Mouse (Mus musculus) cerebellum, adult 18-20 months (tissue): ENCODE data around the gene Ppp2r1a.

Experiments used
- DNase-seq, 2 experiments: peaks; one replicate each; pipeline ENCODE4 v3.0.0; 2021

Ppp2r1a gene

DNA sequence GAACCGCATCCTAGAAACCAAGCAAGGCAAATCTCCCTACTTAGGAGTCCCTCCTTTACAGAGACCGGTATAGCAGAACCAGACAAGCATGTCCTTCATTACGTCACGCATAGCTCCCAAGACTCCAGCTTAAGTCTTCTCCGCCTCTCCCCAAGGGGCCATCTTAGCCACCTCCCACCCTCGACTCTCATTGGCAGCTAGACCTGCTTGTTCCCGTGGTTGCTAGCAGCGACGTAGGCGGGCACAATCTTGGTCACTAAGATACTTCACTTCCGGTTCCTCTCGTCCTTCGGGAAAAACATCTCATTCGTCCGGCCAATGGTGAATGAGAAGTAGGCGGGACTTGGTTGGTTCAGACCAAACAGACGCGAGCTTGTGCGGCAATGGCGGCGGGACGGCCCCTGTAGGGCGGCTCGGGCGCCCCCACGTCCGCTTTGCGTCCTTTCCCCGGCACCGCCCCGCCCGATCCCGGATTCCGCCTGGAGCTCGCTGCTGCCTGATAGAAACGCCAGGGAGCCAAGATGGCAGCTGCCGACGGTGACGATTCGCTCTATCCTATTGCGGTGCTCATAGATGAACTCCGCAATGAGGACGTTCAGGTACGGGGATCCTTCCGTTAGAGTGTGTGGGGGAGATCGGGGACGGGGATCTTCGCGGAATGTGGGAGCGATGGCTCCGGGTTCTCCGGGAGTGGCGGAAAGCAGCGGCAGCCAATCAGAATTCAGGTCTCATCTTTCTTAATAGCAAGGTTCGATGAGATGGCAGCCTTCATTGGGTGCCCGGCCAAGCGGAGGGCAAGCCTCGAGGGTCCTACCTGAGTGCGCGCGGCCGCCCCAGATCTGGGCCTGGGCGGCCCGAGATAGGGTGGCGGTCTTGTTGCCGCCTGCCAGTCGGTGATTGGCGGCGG is at the start of gene Ppp2r1a:
Gene Ppp2r1a (plus strand): TSS at position 327 of the 907 bp plus-strand sequence.
- DNase-seq: peak; percentile 98

- no peak for DNase-seq
Measured at GRCm38 (mm10) chr17:20904991-20905390, 40.1 kb upstream of the Ppp2r1a start, which contains the start of gene Vmn1r231. Vmn1r231 (minus strand) TSS chr17:20905091.

DNA sequence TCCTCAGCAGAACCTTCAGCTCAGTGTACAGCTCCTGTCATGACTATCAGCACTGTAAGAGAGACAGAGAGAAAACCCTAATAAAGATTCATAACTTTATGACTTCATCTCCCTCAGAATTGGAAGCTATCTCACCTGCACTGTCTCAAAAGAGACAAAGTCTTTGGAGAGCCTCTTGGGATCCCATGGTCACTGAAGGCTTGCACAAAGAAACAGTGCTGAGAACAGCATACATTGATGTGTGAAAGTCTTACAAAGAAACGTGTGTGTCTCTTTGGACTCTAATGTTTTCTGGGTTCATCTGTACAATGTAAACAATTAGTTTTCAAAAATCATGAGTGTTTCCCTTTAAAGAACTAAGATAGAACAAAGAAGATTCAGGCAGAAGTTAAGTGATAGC is 25.5 kb upstream of the Ppp2r1a start, which contains the start of gene Vmn1r232:
Gene Vmn1r232 (minus strand): TSS at position 101 of the 400 bp plus-strand sequence.
- DNase-seq: no peak

DNA sequence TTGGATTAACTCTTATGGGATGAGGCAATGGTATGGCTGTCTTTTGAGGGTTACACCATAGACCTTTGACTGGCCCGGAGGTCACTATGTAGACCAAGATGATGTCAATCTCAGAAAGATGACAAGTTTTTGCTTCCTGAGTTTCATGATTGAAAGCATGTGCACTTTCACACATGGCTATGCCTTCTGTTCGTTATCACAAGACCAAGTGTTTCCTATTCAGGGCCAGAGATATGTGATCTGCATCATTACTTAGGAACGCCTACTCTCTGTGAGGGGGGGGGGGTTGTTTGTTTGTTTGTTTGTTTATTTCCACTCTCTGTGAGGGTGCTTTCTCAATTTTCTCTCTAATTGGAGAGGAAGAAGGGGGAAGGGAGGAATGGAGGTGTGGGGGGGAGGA is 885 bp upstream of the Ppp2r1a start:
- DNase-seq: no peak

- peak; percentile 25 to 34 for DNase-seq
Measured at GRCm38 (mm10) chr17:20946026-20946565, 985 bp downstream of the Ppp2r1a start.

DNA sequence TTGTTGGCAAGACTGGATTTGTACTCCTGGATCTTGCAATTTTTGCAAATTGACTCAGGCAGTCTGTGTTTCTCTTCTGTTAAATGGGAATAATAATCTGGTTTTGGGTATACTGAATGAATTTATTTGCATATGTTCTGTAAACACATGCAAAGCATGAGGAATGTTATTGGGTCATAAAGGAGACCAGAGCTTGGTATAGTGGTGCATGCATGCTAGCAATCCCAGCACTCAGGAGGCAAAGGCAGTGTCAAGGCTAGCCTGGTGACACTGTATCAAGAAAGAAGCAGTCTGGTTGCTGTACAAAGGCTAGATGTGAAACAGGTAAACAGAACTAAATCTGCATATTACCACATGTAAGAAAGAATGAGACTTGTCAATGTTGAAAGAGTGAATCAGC is 1.5 kb downstream of the Ppp2r1a start:
- DNase-seq: no peak

- DNase-seq: no peak
Measured at GRCm38 (mm10) chr17:20960386-20960785, 15.3 kb downstream of the Ppp2r1a start.

- no peak for DNase-seq
Measured at GRCm38 (mm10) chr17:20965421-20965820, 20.3 kb downstream of the Ppp2r1a start.

- DNase-seq: no peak
Measured at GRCm38 (mm10) chr17:20966681-20967080, 21.6 kb downstream of the Ppp2r1a start.

GRCm38 (mm10) chr17:20993716-20994115 is 48.6 kb downstream of the Ppp2r1a start:
- no peak for DNase-seq

DNA sequence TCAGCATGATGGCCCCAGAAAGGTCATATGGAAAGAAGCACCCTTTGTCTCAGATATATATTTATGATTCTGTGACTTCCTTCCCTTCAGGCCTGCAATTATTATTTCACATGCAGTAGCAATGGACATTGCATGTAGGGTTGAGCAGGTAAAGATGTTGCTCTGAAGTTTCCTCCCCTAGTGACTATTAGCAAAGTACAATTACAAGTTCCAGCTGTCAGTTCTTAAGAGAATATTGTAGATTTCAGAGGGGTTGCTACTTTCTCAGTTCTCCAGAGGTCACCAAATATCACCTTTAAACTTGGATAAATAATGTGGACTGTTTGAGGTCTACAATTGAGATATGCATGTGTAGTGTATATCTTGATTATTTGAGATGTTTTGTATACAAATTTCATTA is 51.3 kb downstream of the Ppp2r1a start, which contains the start of gene Vmn1r233:
Gene Vmn1r233 (minus strand): TSS at position 101 of the 400 bp plus-strand sequence.
- no peak for DNase-seq

GRCm38 (mm10) chr17:21008382-21009331 is 63.5 kb downstream of the Ppp2r1a start, which contains the start of gene Zfp160:
Zfp160 (plus strand) TSS chr17:21008903.
- peak; percentile 84 to 92 for DNase-seq

- DNase-seq: no peak
Measured at GRCm38 (mm10) chr17:21009726-21010125, 64.6 kb downstream of the Ppp2r1a start.
